Mouse (Mus musculus): ENCODE measurements around the gene Lmtk2.

- TF ChIP-seq CTCF (IDR thresholded peaks at IDR 0.05; ENCODE audit: low read depth) (no peak), EP300 (IDR thresholded peaks at IDR 0.05; ENCODE audit: low read depth) (no peak)
Observed at GRCm38 (mm10) chr5:144070064-144070463, 30.2 kb upstream of the Lmtk2 start.

All from liver, postnatal 0 days (tissue).